Mouse (Mus musculus): ENCODE measurements at regions not wholly inside any gene's neighbourhood (a gene's known extent, or its start where the extent isn't known, plus 50 kb on each side); places are given as distances from the start of the nearest gene placed in this dataset.

DNA sequence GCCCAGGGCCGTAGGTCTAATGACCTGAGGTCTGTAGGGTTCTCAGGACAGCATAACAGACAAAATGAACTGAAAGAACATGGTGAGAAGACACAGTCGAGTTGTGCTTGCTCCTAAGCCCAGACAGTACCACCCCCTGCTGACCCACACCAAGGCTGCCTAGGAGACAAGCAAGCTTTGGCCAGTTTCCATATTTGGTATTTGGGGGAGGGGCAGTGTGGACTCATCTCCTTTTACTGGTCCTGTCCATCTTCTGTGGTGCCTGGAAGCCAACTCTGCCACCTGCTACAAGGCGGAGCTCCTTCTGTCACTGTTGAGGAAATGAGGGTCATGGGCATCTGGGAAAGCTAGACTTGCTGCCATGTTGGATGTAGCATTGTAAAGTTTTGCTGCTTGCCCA is 68.9 kb downstream of the Tex29 start:
- no peak for DNase-seq (ENCODE audit: low read depth, low spot score)

GRCm38 (mm10) chr8:11911639-11912450 is 71.6 kb downstream of the Tex29 start:
- DNase-seq (ENCODE audit: low read depth, low spot score) = no peak

GRCm38 (mm10) chr8:11912451-11913128 is 72.3 kb downstream of the Tex29 start:
- no peak for DNase-seq (ENCODE audit: low read depth, low spot score)

GRCm38 (mm10) chr8:11913129-11913900 is 73.0 kb downstream of the Tex29 start:
- no peak for DNase-seq (ENCODE audit: low read depth, low spot score)

DNA sequence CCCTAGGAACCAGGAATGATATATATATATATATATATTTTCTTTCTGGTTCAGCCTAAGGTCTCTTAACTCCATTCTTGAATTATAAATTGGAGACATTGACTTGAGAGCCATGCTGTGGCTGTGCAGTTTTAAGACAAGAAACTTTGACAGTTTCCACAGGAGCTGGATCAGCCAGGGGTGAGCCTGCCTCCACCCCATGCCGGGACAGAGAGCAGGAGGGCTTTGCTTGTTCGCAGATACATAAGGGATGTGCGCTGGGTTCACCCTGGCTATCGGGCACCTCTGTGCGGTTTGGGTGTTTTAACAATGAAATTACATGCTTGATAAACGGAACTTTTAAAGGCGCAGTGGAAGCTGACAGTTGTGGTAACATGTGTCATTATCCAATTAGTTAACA is 73.9 kb downstream of the Tex29 start:
- no peak for DNase-seq (ENCODE audit: low read depth, low spot score)

DNA sequence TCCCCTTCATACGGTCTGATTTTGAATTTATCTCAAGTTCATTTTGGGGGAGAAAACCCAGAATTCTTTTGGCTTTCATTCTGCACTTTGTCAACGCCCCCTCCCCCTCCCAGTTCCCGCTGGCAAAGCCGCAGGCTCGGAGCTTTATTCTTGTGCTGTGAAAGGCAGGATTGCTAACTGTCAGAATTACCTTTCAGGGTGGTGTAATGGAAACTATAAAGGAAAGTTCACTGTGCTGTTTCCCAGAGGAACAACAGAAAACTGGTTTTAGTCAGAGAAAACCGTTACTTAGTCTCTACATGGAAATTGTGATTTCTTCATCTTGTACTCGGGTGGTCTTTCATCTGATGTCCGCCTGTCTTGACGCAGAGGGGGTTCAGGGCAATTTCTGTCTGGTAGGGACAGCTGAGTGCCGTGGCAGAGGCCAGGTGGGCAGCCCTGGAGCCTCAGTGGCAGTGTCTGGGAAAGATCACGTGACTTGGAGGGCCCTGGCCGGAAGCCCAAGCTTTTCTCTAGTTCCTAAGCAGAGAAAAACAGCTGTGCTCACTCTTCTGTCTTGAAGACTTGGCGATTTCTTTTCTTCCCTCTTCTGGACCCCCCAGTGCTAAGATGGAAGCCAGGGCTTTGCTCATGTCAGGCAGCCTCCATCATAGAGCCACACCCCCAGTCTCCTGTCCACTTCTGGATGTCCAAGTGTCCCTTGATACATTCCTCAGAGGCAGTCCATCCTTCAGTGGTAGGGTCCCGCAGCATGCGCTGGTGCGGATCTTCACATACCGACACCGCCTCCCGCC is 74.6 kb downstream of the Tex29 start:
- DNase-seq (ENCODE audit: low read depth, low spot score) = no peak

DNA sequence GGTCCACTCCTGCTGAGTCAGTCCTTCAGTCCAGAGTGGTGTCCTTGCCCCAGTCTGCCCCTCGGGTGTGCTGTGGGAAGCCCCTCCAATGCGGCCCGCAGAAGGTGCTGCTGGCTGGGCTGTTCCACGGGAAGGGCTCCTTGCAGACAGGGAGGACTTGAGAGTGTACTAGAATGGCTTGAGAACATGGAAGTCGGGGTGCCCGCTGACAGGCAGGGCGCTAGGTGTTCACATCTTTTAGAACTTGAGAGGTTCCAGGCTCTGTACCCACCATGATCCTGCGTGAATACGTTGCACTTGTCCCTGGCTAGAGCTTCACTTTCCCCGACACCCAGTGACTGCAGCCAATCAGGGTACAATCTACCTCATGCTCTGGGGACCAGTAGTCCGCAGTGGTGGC is 75.4 kb downstream of the Tex29 start:
- DNase-seq (ENCODE audit: low read depth, low spot score) = no peak

GRCm38 (mm10) chr8:11919876-11920275 is 79.6 kb downstream of the Tex29 start:
- DNase-seq (ENCODE audit: low read depth, low spot score) = no peak

GRCm38 (mm10) chr8:11923115-11923514 is 82.8 kb downstream of the Tex29 start:
- DNase-seq (ENCODE audit: low read depth, low spot score) = no peak

DNA sequence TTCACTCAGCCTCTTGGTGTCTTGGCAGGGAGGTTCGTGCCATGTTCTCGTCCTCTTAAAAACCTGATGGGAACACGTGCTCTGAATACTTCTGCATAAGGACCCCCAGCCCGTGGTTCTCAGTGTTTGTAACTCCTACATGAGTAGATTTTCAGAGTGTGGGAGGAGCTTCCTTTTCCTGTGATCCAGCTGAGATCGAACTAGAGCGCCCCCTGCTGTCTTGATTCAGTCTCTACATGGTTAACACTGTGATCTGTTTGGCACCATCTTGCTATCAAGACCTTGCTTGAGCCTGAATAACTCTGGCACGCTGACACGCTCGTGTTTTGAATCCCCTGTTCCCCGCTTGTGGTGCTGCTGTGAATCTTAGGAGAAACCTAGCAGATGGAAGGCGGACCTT is 83.9 kb downstream of the Tex29 start:
- DNase-seq (ENCODE audit: low read depth, low spot score) = no peak

DNA sequence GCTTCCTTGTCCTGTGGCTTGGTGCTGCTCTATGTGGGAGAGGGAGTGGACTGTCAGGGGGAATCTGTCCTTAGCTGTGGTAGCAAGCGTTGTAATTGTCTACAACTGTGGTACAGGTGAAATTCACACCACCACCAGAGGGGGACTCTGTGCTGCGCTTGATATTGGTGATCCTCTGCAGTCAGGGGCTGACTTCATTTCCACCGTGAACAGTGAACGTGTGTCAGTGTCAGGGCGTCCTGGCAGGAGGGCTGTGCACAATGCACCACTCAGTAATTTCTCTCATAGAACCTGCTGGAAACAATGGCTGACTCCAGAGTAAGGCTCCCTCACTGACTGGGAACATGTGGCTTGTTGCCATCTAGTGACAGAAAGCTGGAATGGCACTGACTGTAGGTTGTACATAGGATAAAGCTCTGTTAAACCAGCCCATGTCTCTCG is 102.6 kb downstream of the Tex29 start:
- peak; percentile 60 for DNase-seq (ENCODE audit: low read depth, low spot score)

- no peak for DNase-seq (ENCODE audit: low read depth, low spot score)
Measured at GRCm38 (mm10) chr8:11947766-11948165, 107.5 kb downstream of the Tex29 start.

DNA sequence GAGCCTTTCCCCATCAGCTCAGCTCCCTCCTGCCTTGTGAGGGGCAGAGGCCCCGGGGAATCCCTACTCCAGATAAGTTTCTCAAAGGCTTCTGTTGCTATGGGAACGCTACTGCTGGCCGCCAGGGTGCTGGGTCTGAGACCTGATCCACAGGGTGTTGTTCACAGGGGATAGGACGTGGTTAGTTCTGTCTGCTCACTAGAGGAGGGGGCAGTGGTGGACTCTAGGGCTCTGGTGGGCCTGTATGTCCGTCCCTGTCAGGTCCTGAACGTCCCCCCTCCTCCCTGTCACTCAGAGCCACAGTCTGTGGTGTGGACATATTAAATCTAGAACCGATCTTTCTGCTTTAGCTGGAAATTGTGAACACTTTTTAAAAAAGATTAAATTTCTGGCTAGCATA is 116.0 kb downstream of the Tex29 start:
- no peak for DNase-seq (ENCODE audit: low read depth, low spot score)

- peak; percentile 32 for DNase-seq (ENCODE audit: low read depth, low spot score)
Measured at GRCm38 (mm10) chr8:11957046-11957783, 116.9 kb downstream of the Tex29 start.

GRCm38 (mm10) chr8:11958176-11958575 is 117.9 kb downstream of the Tex29 start:
- DNase-seq (ENCODE audit: low read depth, low spot score) = no peak

DNA sequence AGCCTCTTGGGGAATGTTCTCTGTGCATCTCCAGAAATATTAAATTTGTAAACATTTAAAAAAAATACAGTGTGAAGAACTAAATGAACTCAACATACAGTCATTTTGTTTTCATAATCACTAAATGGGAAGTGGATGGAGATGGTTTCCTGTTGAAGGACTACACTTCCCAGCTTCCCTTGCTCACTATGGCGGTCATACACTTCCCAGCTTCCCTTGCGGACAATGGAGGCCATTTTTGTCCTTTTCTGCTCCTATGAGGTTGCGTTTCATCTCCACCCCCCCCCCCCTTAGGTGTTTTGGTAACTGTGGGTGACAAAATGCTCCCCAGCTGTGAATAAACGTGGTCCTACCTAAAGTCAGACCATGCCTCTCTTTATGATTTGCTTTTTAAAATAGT is 119.2 kb downstream of the Tex29 start:
- DNase-seq (ENCODE audit: low read depth, low spot score) = no peak

- no peak for DNase-seq (ENCODE audit: low read depth, low spot score)
Measured at GRCm38 (mm10) chr8:11963575-11963974, 123.3 kb downstream of the Tex29 start.

DNA sequence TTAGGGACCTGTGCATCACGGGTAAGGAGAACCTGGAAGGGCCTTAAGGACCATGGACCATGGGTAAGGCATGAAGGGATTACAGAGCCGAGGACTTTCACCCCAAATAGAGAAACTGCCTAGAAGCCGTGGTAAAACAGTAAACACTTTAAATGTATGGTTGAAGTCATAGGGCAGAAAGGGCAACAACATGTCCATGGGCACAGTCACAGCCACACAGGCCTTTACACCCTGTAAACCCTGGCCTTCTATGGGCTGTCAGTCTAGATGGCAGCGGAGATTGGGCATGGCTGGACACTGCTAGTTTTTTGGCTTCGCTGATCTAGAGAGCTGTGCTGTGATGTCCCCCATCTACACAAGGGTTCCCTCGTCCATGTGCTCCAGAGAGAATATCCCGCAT is 127.4 kb downstream of the Tex29 start:
- no peak for DNase-seq (ENCODE audit: low read depth, low spot score)

DNA sequence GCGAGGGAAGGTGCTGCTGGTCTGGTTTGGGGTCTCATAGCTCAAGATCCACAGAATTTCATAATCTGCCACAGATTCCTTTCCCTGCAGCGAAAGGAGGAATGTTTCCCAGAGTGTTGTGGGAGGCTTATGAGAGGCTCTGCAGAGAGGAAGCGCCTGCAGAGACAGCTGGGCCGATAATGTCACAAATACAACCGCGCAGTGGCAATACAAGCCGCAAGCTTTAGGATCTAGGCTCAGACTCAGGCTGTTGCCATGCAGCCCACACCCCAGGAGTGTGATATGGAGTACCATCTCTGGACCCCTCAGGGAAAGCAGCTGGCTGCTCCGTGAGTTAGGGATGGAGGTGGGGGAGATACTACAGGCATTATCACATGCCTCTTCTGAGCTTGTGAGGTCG is 130.2 kb downstream of the Tex29 start:
- no peak for DNase-seq (ENCODE audit: low read depth, low spot score)

- no peak for DNase-seq (ENCODE audit: low read depth, low spot score)
Measured at GRCm38 (mm10) chr8:11973436-11973835, 133.2 kb downstream of the Tex29 start.

GRCm38 (mm10) chr8:11977121-11977520 is 136.8 kb downstream of the Tex29 start:
- no peak for DNase-seq (ENCODE audit: low read depth, low spot score)
